Mouse (Mus musculus) thymus, postnatal 14 days (tissue): ENCODE results near the gene Tet2.
A peak's percentile ranks its signal among the peaks of the same experiment; 100 is the strongest.
"Not testable (repeated sequence)": the region's sequence is repeated elsewhere in the genome, so short reads cannot be mapped to it uniquely, and the experiment has no call there.

ENCODE experiments used
- DNase-seq: peaks from one replicate; pipeline ENCODE4 v3.0.0; 2021

Gene Tet2

GRCm38 (mm10) chr3:133544551-133545303 lies at the start of gene Tet2:
Gene Tet2, minus strand, starts transcription at chr3:133545139.
- DNase-seq: peak; percentile 70

GRCm38 (mm10) chr3:133592995-133593394 lies 48.1 kb upstream of the Tet2 start:
- DNase-seq: not testable (repeated sequence)

GRCm38 (mm10) chr3:133590506-133591152 lies 45.7 kb upstream of the Tet2 start:
- DNase-seq: no peak

- DNase-seq: no peak
Measured at GRCm38 (mm10) chr3:133585010-133585409, 40.1 kb upstream of the Tet2 start.

- no peak for DNase-seq
Measured at GRCm38 (mm10) chr3:133583411-133584025, 38.6 kb upstream of the Tet2 start.

GRCm38 (mm10) chr3:133582969-133583368 lies 38.0 kb upstream of the Tet2 start:
- DNase-seq: no peak

- DNase-seq: no peak
Measured at GRCm38 (mm10) chr3:133582096-133582495, 37.2 kb upstream of the Tet2 start.

GRCm38 (mm10) chr3:133581541-133581940 lies 36.6 kb upstream of the Tet2 start:
- DNase-seq: no peak

- DNase-seq: no peak
Measured at GRCm38 (mm10) chr3:133579671-133580070, 34.7 kb upstream of the Tet2 start.

GRCm38 (mm10) chr3:133579140-133579539 lies 34.2 kb upstream of the Tet2 start:
- no peak for DNase-seq

GRCm38 (mm10) chr3:133574969-133575368 lies 30.0 kb upstream of the Tet2 start:
- no peak for DNase-seq

GRCm38 (mm10) chr3:133571961-133572360 lies 27.0 kb upstream of the Tet2 start:
- no peak for DNase-seq

GRCm38 (mm10) chr3:133563503-133564205 lies 18.7 kb upstream of the Tet2 start:
- peak; percentile 9 for DNase-seq

GRCm38 (mm10) chr3:133559413-133560114 lies 14.6 kb upstream of the Tet2 start:
- no peak for DNase-seq

- DNase-seq: no peak
Measured at GRCm38 (mm10) chr3:133557602-133558001, 12.7 kb upstream of the Tet2 start.

- DNase-seq: no peak
Measured at GRCm38 (mm10) chr3:133557154-133557553, 12.2 kb upstream of the Tet2 start.

- DNase-seq: no peak
Measured at GRCm38 (mm10) chr3:133555378-133555777, 10.4 kb upstream of the Tet2 start.

- no peak for DNase-seq
Measured at GRCm38 (mm10) chr3:133554552-133555067, 9.7 kb upstream of the Tet2 start.

GRCm38 (mm10) chr3:133554092-133554491 lies 9.2 kb upstream of the Tet2 start:
- no peak for DNase-seq

GRCm38 (mm10) chr3:133551941-133552340 lies 7.0 kb upstream of the Tet2 start:
- peak; percentile 12 for DNase-seq

GRCm38 (mm10) chr3:133549385-133550170 lies 4.6 kb upstream of the Tet2 start:
- no peak for DNase-seq

- no peak for DNase-seq
Measured at GRCm38 (mm10) chr3:133548613-133549012, 3.7 kb upstream of the Tet2 start.
